Mouse (Mus musculus) hindbrain, embryonic 10.5 days (tissue): Measurements from ENCODE around the gene Clec16a. TPM values are rescaled to one million over a fixed set of nuclear protein-coding genes. Genes with fewer than 3 reads are reported as not detected.
A peak's percentile ranks its signal among the peaks of the same experiment; 100 is the strongest.

Experiments
- DNase-seq: peaks from one replicate; pipeline ENCODE4 v3.0.0-alpha.2; 2017; ENCODE audit warnings: low spot score
- H3K27ac ChIP-seq: fragments of 300-500 bp; sonication (generic); 2 replicates; pipeline ENCODE4 v1.5.1; 2016; ENCODE audit warnings: mild to moderate bottlenecking, moderate library complexity
- H3K27me3 ChIP-seq: fragments of 300-500 bp; sonication (generic); 2 replicates; pipeline ENCODE4 v1.6.1; 2016; ENCODE audit warnings: mild to moderate bottlenecking; ENCODE audit not compliant: poor library complexity, insufficient read depth, severe bottlenecking
- H3K36me3 ChIP-seq: fragments of 300-500 bp; sonication (generic); 2 replicates; pipeline ENCODE4 v1.6.1; 2016; ENCODE audit warnings: mild to moderate bottlenecking, moderate library complexity
- H3K4me1 ChIP-seq: fragments of 300-500 bp; sonication (generic); replicated peaks from 2 replicates; pipeline ENCODE4 v1.6.1; 2016; ENCODE audit warnings: mild to moderate bottlenecking
- H3K4me3 ChIP-seq: fragments of 300-500 bp; sonication (generic); 2 replicates; pipeline ENCODE4 v1.5.1; 2016; ENCODE audit warnings: mild to moderate bottlenecking, moderate library complexity
- H3K9me3 ChIP-seq: fragments of 300-500 bp; sonication (generic); 2 replicates; pipeline ENCODE4 v1.6.1; 2016; ENCODE audit warnings: mild to moderate bottlenecking, moderate library complexity
- WGBS: fragments of 180-500 bp; shearing (Covaris S2); methylation state at CpG from one replicate; pipeline ENCODE4 v1.1.7; 2016; 5-methylcytosine and 5-hydroxymethylcytosine counted together
- polyA plus RNA-seq: library from polyadenylated mRNA; unstranded; fragments of >200 nt; fragmentation: Nextera tagmentation; extraction: Ambion mirVana; gene quantifications from 2 replicates; pipeline ENCODE4 v1.2.1, GENCODE M21; 2016

The Clec16a gene
- polyA plus RNA-seq, 1 experiment from 2014 or later = 35.0 TPM

DNA sequence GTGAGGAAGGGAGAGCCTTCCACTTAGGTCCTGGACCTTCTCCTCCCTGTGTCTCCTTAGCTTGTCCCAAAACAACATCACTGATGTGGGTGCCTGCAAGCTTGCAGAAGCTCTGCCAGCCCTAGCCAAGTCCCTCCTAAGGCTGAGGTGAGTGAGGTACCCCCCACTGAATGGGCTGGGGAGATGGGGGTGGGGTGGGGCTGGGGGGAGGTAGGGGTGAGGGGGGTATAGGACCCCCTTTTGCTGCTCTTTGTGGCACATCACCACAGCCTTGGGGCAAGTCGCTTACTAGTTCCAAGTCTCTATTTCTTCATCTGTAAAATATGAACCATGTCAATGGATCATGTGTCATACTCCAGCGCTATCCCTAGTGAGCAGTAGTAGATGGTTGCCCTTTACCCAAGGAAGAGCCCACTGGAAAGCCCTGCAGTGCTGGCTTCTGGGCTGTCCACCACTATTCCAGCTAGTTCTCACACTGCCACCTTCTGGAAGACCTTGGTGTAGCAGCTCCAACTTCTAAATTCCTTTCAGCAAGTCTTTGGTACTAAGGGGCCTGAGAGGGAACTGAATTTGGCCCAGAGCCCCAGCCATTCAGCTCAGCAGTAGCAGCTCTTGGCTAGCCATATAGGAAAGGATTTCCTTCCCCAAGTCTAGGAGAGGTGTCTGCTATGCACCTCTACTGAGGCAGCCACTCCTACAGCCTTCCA lies 24.1 kb upstream of the Clec16a start:
- WGBS = 47% methylated on average over 2 of the region's 2 CpGs
- peaks cover 5% of the 10 kb centered on the region for H3K4me1 ChIP-seq
- peak; percentile 81 for DNase-seq
- H3K36me3 ChIP-seq = no peaks in the 10 kb centered on the region
- no peaks in the 10 kb centered on the region for H3K9me3 ChIP-seq
- H3K27me3 ChIP-seq = no peaks in the 10 kb centered on the region
- no peak overlapping the region for H3K27ac ChIP-seq
- no peak overlapping the region for H3K4me3 ChIP-seq

GRCm38 (mm10) chr16:10522811-10523210 lies 22.3 kb upstream of the Clec16a start:
- peak; percentile 64 for DNase-seq
- WGBS = 85% methylated on average over 1 of the region's 1 CpGs
- no peaks in the 10 kb centered on the region for H3K36me3 ChIP-seq
- H3K4me1 ChIP-seq = no peaks in the 10 kb centered on the region; the same call in 1 of the 2 replicates
- no peak overlapping the region for H3K4me3 ChIP-seq
- H3K27ac ChIP-seq = no peak overlapping the region
- H3K9me3 ChIP-seq = no peaks in the 10 kb centered on the region
- H3K27me3 ChIP-seq = no peaks in the 10 kb centered on the region

- Histone ChIP-seq H3K9me3 (no peaks in the 10 kb centered on the region), H3K4me3 (no peak overlapping the region), H3K36me3 (no peaks in the 10 kb centered on the region), H3K27me3 (no peaks in the 10 kb centered on the region), H3K27ac (no peak overlapping the region), H3K4me1 (no peaks in the 10 kb centered on the region)
- 91% methylated on average over 8 of the region's 8 CpGs for WGBS
- DNase-seq = no peak
Observed at GRCm38 (mm10) chr16:10523650-10524049, 21.5 kb upstream of the Clec16a start.

DNA sequence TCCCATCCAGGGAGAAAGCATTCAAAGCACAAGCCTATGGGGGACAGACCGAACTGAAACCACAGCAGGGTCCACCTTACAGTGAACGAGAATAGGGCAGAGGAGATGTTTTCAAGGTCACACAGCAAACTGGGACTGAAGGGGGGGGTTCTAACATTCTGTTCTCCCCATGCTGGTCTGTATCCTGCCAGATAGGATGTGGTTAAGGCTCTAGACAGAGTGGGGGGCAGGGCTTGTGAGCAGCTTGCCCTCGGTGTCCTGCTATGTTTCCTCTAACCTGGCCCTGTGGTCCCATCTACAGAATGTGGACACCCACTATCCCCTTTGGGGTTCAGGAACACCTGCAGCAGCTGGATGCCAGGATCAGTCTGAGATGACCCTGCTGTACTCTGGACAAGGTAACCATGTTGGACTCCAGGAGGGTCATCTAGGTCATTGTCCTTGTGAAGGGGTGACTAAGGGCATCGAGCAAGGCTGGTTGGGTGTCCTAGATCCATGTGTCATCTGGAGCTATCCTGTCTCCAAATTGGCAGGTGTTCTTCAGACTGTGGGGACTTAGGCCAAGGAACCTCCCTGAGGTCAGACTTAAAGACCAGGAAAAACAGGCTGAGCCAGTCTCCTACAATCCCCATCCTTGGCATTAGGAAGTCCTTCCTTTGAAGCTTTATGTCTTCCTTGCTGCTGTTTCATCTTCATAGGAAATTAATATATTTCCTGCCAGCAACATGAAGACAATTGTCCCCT lies 20.1 kb upstream of the Clec16a start:
- H3K4me3 ChIP-seq = no peak overlapping the region
- H3K4me1 ChIP-seq = no peaks in the 10 kb centered on the region
- no peak overlapping the region for H3K27ac ChIP-seq
- DNase-seq = no peak
- peaks cover 9% of the 10 kb centered on the region for H3K36me3 ChIP-seq
- 82% methylated on average over 4 of the region's 4 CpGs for WGBS
- H3K27me3 ChIP-seq = no peaks in the 10 kb centered on the region
- H3K9me3 ChIP-seq = no peaks in the 10 kb centered on the region

- Histone ChIP-seq H3K4me3 (no peak overlapping the region), H3K27me3 (no peaks in the 10 kb centered on the region), H3K9me3 (no peaks in the 10 kb centered on the region), H3K27ac (no peak overlapping the region), H3K4me1 (no peaks in the 10 kb centered on the region), H3K36me3 (peaks cover 15% of the 10 kb centered on the region)
- DNase-seq = no peak
- 62% methylated on average over 2 of the region's 2 CpGs for WGBS
Observed at GRCm38 (mm10) chr16:10525610-10525980, 19.5 kb upstream of the Clec16a start.

GRCm38 (mm10) chr16:10527046-10527644 lies 18.0 kb upstream of the Clec16a start:
- Histone ChIP-seq H3K4me3 (no peak overlapping the region), H3K27me3 (no peaks in the 10 kb centered on the region), H3K9me3 (no peaks in the 10 kb centered on the region), H3K27ac (no peak overlapping the region), H3K4me1 (no peaks in the 10 kb centered on the region), H3K36me3 (peaks cover 25% of the 10 kb centered on the region)
- WGBS = 74% methylated on average over 6 of the region's 6 CpGs
- no peak for DNase-seq

DNA sequence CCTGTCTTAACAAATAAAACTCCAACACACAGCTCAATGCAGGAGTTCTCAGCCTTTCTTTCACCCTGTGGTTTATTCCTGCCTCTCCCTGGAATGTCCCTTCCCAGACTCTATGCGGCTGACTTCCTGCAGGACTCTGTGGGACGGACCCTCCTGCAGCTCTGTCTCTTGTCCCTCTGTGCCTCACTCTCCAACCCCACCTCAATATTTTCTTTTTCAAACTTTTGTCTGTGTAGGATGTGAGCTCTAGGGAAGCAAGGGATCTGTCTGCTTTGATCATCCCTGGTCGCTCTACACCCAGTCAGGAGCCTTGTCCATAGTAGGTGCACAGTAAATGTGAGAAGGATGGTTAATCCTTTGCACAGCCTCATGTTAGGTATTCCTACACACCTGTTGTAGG lies 16.8 kb upstream of the Clec16a start:
- Histone ChIP-seq H3K27ac (no peak overlapping the region), H3K36me3 (peaks cover 25% of the 10 kb centered on the region), H3K27me3 (no peaks in the 10 kb centered on the region), H3K4me1 (no peaks in the 10 kb centered on the region), H3K4me3 (no peak overlapping the region), H3K9me3 (no peaks in the 10 kb centered on the region)
- 89% methylated on average over 3 of the region's 3 CpGs for WGBS
- no peak for DNase-seq

DNA sequence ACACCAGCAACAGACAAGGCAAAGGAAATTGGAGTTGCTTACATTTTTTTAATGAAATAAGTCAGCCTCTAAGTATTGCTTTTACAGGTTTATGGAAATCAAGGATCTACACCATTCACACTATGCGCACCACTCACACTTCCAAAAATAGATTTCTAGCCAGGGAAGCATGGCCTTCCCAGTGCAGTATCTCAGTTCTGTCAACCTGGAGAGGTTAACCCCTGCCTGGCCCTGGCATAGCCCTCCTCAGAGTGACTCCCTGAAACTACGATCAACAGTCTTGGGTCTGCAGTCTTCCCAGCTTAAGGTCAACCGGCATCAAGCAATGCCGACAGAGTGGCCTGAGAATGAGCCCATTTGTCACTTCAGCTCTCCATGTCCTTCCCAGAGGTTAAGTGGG lies 15.0 kb upstream of the Clec16a start:
- Histone ChIP-seq H3K4me3 (no peak overlapping the region), H3K9me3 (no peaks in the 10 kb centered on the region), H3K36me3 (peaks cover 35% of the 10 kb centered on the region), H3K27ac (no peak overlapping the region), H3K27me3 (no peaks in the 10 kb centered on the region), H3K4me1 (no peaks in the 10 kb centered on the region)
- DNase-seq = no peak
- WGBS = 96% methylated on average over 4 of the region's 4 CpGs

DNA sequence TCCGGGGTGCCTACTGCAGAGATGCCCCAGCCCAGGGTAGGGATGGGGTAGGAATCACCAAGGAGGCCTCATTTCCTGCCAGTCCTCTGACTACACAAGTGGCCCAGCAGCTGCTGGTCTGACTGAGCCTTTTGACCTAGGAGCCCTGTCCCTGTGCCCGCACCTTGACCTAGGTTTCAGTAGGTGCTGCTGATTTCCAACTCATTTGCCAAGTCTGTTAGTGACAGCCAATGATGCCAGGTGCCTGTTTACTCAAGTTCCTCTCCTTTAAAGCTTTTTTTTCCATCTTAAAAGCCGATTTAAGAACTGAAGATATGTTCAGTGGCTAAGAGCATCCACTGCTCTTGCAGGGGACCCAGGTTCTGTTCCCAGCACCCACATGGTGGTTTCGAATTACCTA lies 11.4 kb upstream of the Clec16a start:
- DNase-seq = no peak
- Histone ChIP-seq H3K9me3 (no peaks in the 10 kb centered on the region), H3K4me3 (no peak overlapping the region), H3K27me3 (no peaks in the 10 kb centered on the region), H3K4me1 (no peaks in the 10 kb centered on the region), H3K27ac (no peak overlapping the region), H3K36me3 (peaks cover 46% of the 10 kb centered on the region)
- WGBS = 93% methylated on average over 4 of the region's 4 CpGs

GRCm38 (mm10) chr16:10534567-10534966 lies 10.6 kb upstream of the Clec16a start:
- H3K4me1 ChIP-seq = peaks cover 1% of the 10 kb centered on the region
- no peak for DNase-seq
- H3K27ac ChIP-seq = no peak overlapping the region
- H3K9me3 ChIP-seq = no peaks in the 10 kb centered on the region
- no peaks in the 10 kb centered on the region for H3K27me3 ChIP-seq
- no peak overlapping the region for H3K4me3 ChIP-seq
- H3K36me3 ChIP-seq = peaks cover 41% of the 10 kb centered on the region
- 92% methylated on average over 7 of the region's 7 CpGs for WGBS

DNA sequence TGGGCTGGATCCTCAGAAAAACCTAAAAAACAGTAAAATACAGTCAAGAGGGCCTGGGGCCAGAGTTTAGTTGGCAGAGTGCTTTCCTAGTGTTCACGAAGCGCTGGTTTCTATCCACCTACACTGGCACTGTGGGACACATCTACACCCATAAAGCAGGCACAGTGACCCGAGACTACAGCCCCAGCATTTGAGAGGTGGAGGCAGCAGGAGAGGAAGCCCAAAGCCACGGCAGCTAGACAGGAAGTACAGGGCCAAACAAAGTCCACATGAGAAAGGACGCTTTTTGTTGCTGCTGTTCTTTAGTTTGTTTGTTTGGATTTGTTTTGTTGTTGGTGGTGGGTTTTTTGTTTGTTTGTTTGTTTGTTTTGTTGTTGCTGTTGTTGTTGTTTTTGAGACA lies 8.8 kb upstream of the Clec16a start:
- WGBS = 78% methylated on average over 5 of the region's 5 CpGs
- DNase-seq = no peak
- no peaks in the 10 kb centered on the region for H3K9me3 ChIP-seq
- H3K4me3 ChIP-seq = no peak overlapping the region
- H3K27me3 ChIP-seq = no peaks in the 10 kb centered on the region
- H3K4me1 ChIP-seq = peaks cover 19% of the 10 kb centered on the region
- H3K36me3 ChIP-seq = peaks cover 28% of the 10 kb centered on the region
- no peak overlapping the region for H3K27ac ChIP-seq

DNA sequence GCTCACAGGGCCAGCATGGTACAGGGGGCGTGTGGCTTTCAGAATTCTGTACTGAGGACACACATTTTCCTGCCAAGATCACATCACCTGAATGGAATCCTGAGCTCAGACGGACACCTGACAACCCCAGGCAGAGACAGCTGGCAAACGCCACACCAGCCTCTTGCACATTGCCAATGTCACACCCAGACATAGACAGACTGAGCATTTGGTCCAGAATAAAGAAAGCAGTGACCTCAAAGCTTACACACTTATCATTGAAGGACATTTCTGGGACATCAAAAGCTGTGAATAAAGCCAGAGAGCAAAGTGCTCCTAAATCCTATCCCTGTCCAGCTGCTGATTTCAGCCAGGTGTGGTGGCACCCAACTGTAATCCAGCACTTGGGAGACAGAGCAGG lies 8.2 kb upstream of the Clec16a start:
- no peak overlapping the region for H3K4me3 ChIP-seq
- H3K27me3 ChIP-seq = no peaks in the 10 kb centered on the region
- no peaks in the 10 kb centered on the region for H3K9me3 ChIP-seq
- no peak overlapping the region for H3K27ac ChIP-seq
- DNase-seq = no peak
- 89% methylated on average over 3 of the region's 3 CpGs for WGBS
- peaks cover 25% of the 10 kb centered on the region for H3K4me1 ChIP-seq
- peaks cover 22% of the 10 kb centered on the region for H3K36me3 ChIP-seq
